Mouse (Mus musculus): ENCODE measurements around the gene Hapln1. TPM values are rescaled to one million over a fixed set of nuclear protein-coding genes. Genes with fewer than 3 reads are reported as not detected.

The Hapln1 gene
- polyA plus RNA-seq, 1 experiment from 2014 or later: 13.0 TPM

GRCm38 (mm10) chr13:89551502-89551901 lies 11.9 kb downstream of the Hapln1 start:
- Histone ChIP-seq H3K27ac (replicated peaks) (no peak overlapping the region), H3K4me3 (no peak overlapping the region), H3K4me1 (peaks cover 4% of the 10 kb centered on the region), H3K9me3 (no peaks in the 10 kb centered on the region), H3K27me3 (replicated peaks; ENCODE audit: low read depth, poor library complexity, severe bottlenecking) (no peaks in the 10 kb centered on the region), H3K36me3 (replicated peaks) (no peaks in the 10 kb centered on the region)
- WGBS: 21% methylated on average over 1 of the region's 1 CpGs
- DNase-seq (ENCODE audit: low spot score): peak; percentile 14

- DNase-seq (ENCODE audit: low spot score): no peak
- H3K9me3 ChIP-seq: no peaks in the 10 kb centered on the region
- H3K36me3 ChIP-seq (replicated peaks): no peaks in the 10 kb centered on the region
- H3K27me3 ChIP-seq (replicated peaks; ENCODE audit: low read depth, poor library complexity, severe bottlenecking): no peaks in the 10 kb centered on the region
- H3K4me1 ChIP-seq: no peaks in the 10 kb centered on the region
- H3K27ac ChIP-seq (replicated peaks): no peak overlapping the region
- 92% methylated on average over 5 of the region's 5 CpGs for WGBS
- no peak overlapping the region for H3K4me3 ChIP-seq
Observed at GRCm38 (mm10) chr13:89564518-89564917, 24.9 kb downstream of the Hapln1 start.

GRCm38 (mm10) chr13:89566300-89566699 lies 26.7 kb downstream of the Hapln1 start:
- Histone ChIP-seq H3K27ac (replicated peaks) (no peak overlapping the region), H3K27me3 (replicated peaks; ENCODE audit: low read depth, poor library complexity, severe bottlenecking) (no peaks in the 10 kb centered on the region), H3K4me1 (no peaks in the 10 kb centered on the region), H3K36me3 (replicated peaks) (no peaks in the 10 kb centered on the region), H3K4me3 (no peak overlapping the region), H3K9me3 (no peaks in the 10 kb centered on the region)
- 87% methylated on average over 4 of the region's 4 CpGs for WGBS
- DNase-seq (ENCODE audit: low spot score): no peak

- 96% methylated on average over 2 of the region's 2 CpGs for WGBS
- H3K4me1 ChIP-seq: no peaks in the 10 kb centered on the region
Observed at GRCm38 (mm10) chr13:89579115-89579514, 39.5 kb downstream of the Hapln1 start.

GRCm38 (mm10) chr13:89583138-89583746 lies 43.6 kb downstream of the Hapln1 start:
- H3K4me1 ChIP-seq: no peaks in the 10 kb centered on the region
- no peaks in the 10 kb centered on the region for H3K36me3 ChIP-seq (replicated peaks)
- 67% methylated on average over 4 of the region's 4 CpGs for WGBS
- no peak for DNase-seq (ENCODE audit: low spot score)
- H3K27me3 ChIP-seq (replicated peaks; ENCODE audit: low read depth, poor library complexity, severe bottlenecking): no peaks in the 10 kb centered on the region
- H3K27ac ChIP-seq (replicated peaks): no peak overlapping the region
- no peaks in the 10 kb centered on the region for H3K9me3 ChIP-seq
- no peak overlapping the region for H3K4me3 ChIP-seq

More at GRCm38 (mm10) chr13:89579115-89579514, 39.5 kb downstream of the Hapln1 start:
- DNase-seq (ENCODE audit: low spot score): no peak
- no peak overlapping the region for H3K4me3 ChIP-seq
- H3K9me3 ChIP-seq: no peaks in the 10 kb centered on the region
- H3K36me3 ChIP-seq (replicated peaks): no peaks in the 10 kb centered on the region
- no peak overlapping the region for H3K27ac ChIP-seq (replicated peaks)
- H3K27me3 ChIP-seq (replicated peaks; ENCODE audit: low read depth, poor library complexity, severe bottlenecking): no peaks in the 10 kb centered on the region

- Histone ChIP-seq H3K27ac (replicated peaks) (no peak overlapping the region), H3K27me3 (replicated peaks; ENCODE audit: low read depth, poor library complexity, severe bottlenecking) (no peaks in the 10 kb centered on the region), H3K9me3 (no peaks in the 10 kb centered on the region), H3K36me3 (replicated peaks) (no peaks in the 10 kb centered on the region), H3K4me1 (no peaks in the 10 kb centered on the region), H3K4me3 (no peak overlapping the region)
- no peak for DNase-seq (ENCODE audit: low spot score)
- 74% methylated on average over 10 of the region's 10 CpGs for WGBS
Observed at GRCm38 (mm10) chr13:89583747-89584738, 44.4 kb downstream of the Hapln1 start.

GRCm38 (mm10) chr13:89585144-89585543 lies 45.5 kb downstream of the Hapln1 start:
- H3K36me3 ChIP-seq (replicated peaks): no peaks in the 10 kb centered on the region
- no peak overlapping the region for H3K4me3 ChIP-seq
- no peaks in the 10 kb centered on the region for H3K9me3 ChIP-seq
- H3K27ac ChIP-seq (replicated peaks): no peak overlapping the region
- WGBS: 66% methylated on average over 1 of the region's 1 CpGs
- no peaks in the 10 kb centered on the region for H3K4me1 ChIP-seq
- no peaks in the 10 kb centered on the region for H3K27me3 ChIP-seq (replicated peaks; ENCODE audit: low read depth, poor library complexity, severe bottlenecking)
- DNase-seq (ENCODE audit: low spot score): no peak

GRCm38 (mm10) chr13:89595105-89595504 lies 55.5 kb downstream of the Hapln1 start:
- H3K4me1 ChIP-seq: no peaks in the 10 kb centered on the region
- H3K9me3 ChIP-seq: peaks cover 10% of the 10 kb centered on the region; the same call in 1 of the 2 replicates
- H3K27ac ChIP-seq (replicated peaks): no peak overlapping the region
- H3K36me3 ChIP-seq (replicated peaks): peaks cover 7% of the 10 kb centered on the region; the same call in 1 of the 2 replicates
- WGBS: 78% methylated on average over 4 of the region's 4 CpGs
- H3K27me3 ChIP-seq (replicated peaks; ENCODE audit: low read depth, poor library complexity, severe bottlenecking): no peaks in the 10 kb centered on the region
- no peak overlapping the region for H3K4me3 ChIP-seq
- DNase-seq (ENCODE audit: low spot score): no peak

GRCm38 (mm10) chr13:89597354-89597753 lies 57.8 kb downstream of the Hapln1 start:
- no peak overlapping the region for H3K27ac ChIP-seq (replicated peaks)
- no peaks in the 10 kb centered on the region for H3K27me3 ChIP-seq (replicated peaks; ENCODE audit: low read depth, poor library complexity, severe bottlenecking)
- DNase-seq (ENCODE audit: low spot score): no peak
- peaks cover 10% of the 10 kb centered on the region; the same call in 1 of the 2 replicates for H3K9me3 ChIP-seq
- peaks cover 7% of the 10 kb centered on the region; the same call in 1 of the 2 replicates for H3K36me3 ChIP-seq (replicated peaks)
- no peak overlapping the region for H3K4me3 ChIP-seq
- no peaks in the 10 kb centered on the region for H3K4me1 ChIP-seq

- Histone ChIP-seq H3K4me3 (no peak overlapping the region), H3K36me3 (replicated peaks) (no peaks in the 10 kb centered on the region), H3K27ac (replicated peaks) (no peak overlapping the region), H3K4me1 (no peaks in the 10 kb centered on the region), H3K9me3 (no peaks in the 10 kb centered on the region), H3K27me3 (replicated peaks; ENCODE audit: low read depth, poor library complexity, severe bottlenecking) (no peaks in the 10 kb centered on the region)
- 80% methylated on average over 7 of the region's 7 CpGs for WGBS
- no peak for DNase-seq (ENCODE audit: low spot score)
Observed at GRCm38 (mm10) chr13:89600466-89600865, 60.9 kb downstream of the Hapln1 start.

GRCm38 (mm10) chr13:89603336-89603735 lies 63.7 kb downstream of the Hapln1 start:
- Histone ChIP-seq H3K4me3 (no peak overlapping the region), H3K27me3 (replicated peaks; ENCODE audit: low read depth, poor library complexity, severe bottlenecking) (no peaks in the 10 kb centered on the region), H3K9me3 (no peaks in the 10 kb centered on the region), H3K36me3 (replicated peaks) (no peaks in the 10 kb centered on the region), H3K27ac (replicated peaks) (no peak overlapping the region), H3K4me1 (no peaks in the 10 kb centered on the region)
- no peak for DNase-seq (ENCODE audit: low spot score)
- 89% methylated on average over 3 of the region's 3 CpGs for WGBS

- Histone ChIP-seq H3K4me3 (no peak overlapping the region), H3K27me3 (replicated peaks; ENCODE audit: low read depth, poor library complexity, severe bottlenecking) (no peaks in the 10 kb centered on the region), H3K9me3 (no peaks in the 10 kb centered on the region), H3K36me3 (replicated peaks) (no peaks in the 10 kb centered on the region), H3K4me1 (no peaks in the 10 kb centered on the region), H3K27ac (replicated peaks) (no peak overlapping the region)
- 76% methylated on average over 3 of the region's 3 CpGs for WGBS
- DNase-seq (ENCODE audit: low spot score): no peak
Observed at GRCm38 (mm10) chr13:89607399-89607798, 67.8 kb downstream of the Hapln1 start.

GRCm38 (mm10) chr13:89619064-89619463 lies 79.5 kb downstream of the Hapln1 start:
- H3K9me3 ChIP-seq: no peaks in the 10 kb centered on the region
- no peaks in the 10 kb centered on the region for H3K27me3 ChIP-seq (replicated peaks; ENCODE audit: low read depth, poor library complexity, severe bottlenecking)
- no peaks in the 10 kb centered on the region for H3K36me3 ChIP-seq (replicated peaks)
- H3K4me1 ChIP-seq: no peaks in the 10 kb centered on the region
- WGBS: 78% methylated on average over 3 of the region's 3 CpGs
- no peak overlapping the region for H3K27ac ChIP-seq (replicated peaks)
- no peak for DNase-seq (ENCODE audit: low spot score)
- H3K4me3 ChIP-seq: no peak overlapping the region

All from embryonic facial prominence, embryonic 10.5 days (tissue).